Comparison of ENCODE assay signal across 11 mouse cellular contexts in the genomic region with DNA sequence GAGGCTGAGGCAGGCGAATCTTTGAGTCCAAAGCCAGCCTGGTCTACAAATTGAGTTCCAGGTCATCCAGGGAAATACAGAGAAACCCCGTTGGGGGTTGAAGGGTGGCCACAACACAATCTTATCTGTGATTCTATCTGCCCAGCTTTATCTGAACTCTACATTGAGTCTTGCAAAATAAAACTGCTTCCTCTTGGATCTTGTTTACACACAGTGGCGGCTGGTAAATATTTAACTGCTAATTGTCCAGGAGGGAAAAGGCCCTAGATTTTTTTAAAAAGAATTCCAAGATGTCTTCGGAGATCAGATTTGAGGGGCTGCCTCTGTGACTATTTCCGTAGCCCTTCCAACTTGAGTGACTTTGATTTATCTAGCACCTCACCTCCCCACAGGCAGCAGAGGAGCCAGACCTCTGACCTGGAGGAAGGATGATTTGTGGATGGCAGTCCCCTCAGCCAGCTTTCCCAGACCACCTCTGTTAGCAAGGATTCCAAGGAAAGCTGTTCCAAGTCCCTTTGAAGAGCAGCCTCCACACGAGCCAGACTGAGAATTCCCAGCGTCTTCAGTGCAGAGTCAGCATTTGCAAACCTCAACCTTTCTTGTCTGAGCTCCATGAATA. TPM values are rescaled to one million over a fixed set of nuclear protein-coding genes. Genes with fewer than 3 reads are reported as not detected.
DNase-seq lines count a peak whose midpoint lies in the region; ATAC-seq and TF ChIP-seq lines count a peak whose summit lies in the region.
"Had no signal": no experiment of that assay in that cellular context is flagged by ENCODE, and none has a peak within 500 bp of the region (broad histone marks: within the 10 kb centered on the region; RNA-seq: fewer than 3 reads in every experiment).

No protein-coding gene starts in this region.

- no peaks in the 10 kb centered on the region for H3K9me3 ChIP-seq in heart, embryonic 13.5 days
- no peaks in the 10 kb centered on the region for H3K9me3 ChIP-seq in limb, embryonic 15.5 days
- H3K9me3 ChIP-seq: embryonic facial prominence, embryonic 15.5 days had no signal

- no peak for TF ChIP-seq CTCF in thymus, adult 2 months (IDR thresholded peaks at IDR 0.05; ENCODE audit: borderline replicate concordance, control insufficient read depth, extremely low read depth, insufficient read depth, low read length, poor library complexity)

- H3K4me1 ChIP-seq in heart, embryonic 13.5 days, result peaks cover 53% of the 10 kb centered on the region
- peaks cover 62% of the 10 kb centered on the region for H3K4me1 ChIP-seq in thymus, adult 2 months (replicated peaks; ENCODE audit: control insufficient read depth, insufficient read depth, low read length)
- H3K4me1 ChIP-seq in limb, embryonic 15.5 days, result peaks cover 49% of the 10 kb centered on the region

- no peak overlapping the region for H3K9ac ChIP-seq in heart, embryonic 13.5 days
- H3K9ac ChIP-seq in limb, embryonic 15.5 days, result no peak overlapping the region
- H3K9ac ChIP-seq: embryonic facial prominence, embryonic 15.5 days had no signal

- 61% methylated on average over 7 of the region's 7 CpGs for WGBS in heart, embryonic 13.5 days
- WGBS in thymus, adult 2 months, result 50% methylated on average over 7 of the region's 7 CpGs
- 51% methylated on average over 7 of the region's 7 CpGs for WGBS in limb, embryonic 15.5 days

- DNase-seq in heart, adult 9 months (ENCODE audit: low spot score in 2 of 2), result no peak
- DNase-seq in thymus, adult 2 months, result no peak
- DNase-seq in thymus, postnatal 4 days, result no peak
- DNase-seq in left cerebral cortex, postnatal 14 days (ENCODE audit: low spot score in 2 of 2), result no peak
- no peak for DNase-seq in testis, postnatal 14 days (ENCODE audit: low spot score)
- DNase-seq: cerebellum, adult 18-20 months had no signal

- no peak for TF ChIP-seq POLR2A in thymus, adult 2 months (IDR thresholded peaks at IDR 0.05; ENCODE audit: control insufficient read depth, extremely low read depth, insufficient read depth, low read length, poor library complexity)

- no peak overlapping the region for H3K4me2 ChIP-seq in heart, embryonic 13.5 days
- H3K4me2 ChIP-seq in limb, embryonic 15.5 days, result no peak overlapping the region

- no peaks in the 10 kb centered on the region for H3K36me3 ChIP-seq in heart, embryonic 13.5 days
- no peaks in the 10 kb centered on the region; the same call in 1 of the 2 replicates for H3K36me3 ChIP-seq in thymus, adult 2 months (ENCODE audit: control insufficient read depth, insufficient read depth, low read length)
- no peaks in the 10 kb centered on the region for H3K36me3 ChIP-seq in limb, embryonic 15.5 days
- H3K36me3 ChIP-seq: embryonic facial prominence, embryonic 15.5 days had no signal

- no peak for ATAC-seq in heart, embryonic 13.5 days (ENCODE audit: extremely low read depth, insufficient number of reproducible peaks, low FRiP score, low TSS enrichment)
- no peak for ATAC-seq in limb, embryonic 15.5 days (ENCODE audit: insufficient number of reproducible peaks, low FRiP score, low TSS enrichment, low read depth)
- ATAC-seq: Patski had no signal

- H3K27ac ChIP-seq in heart, embryonic 13.5 days (replicated peaks), result 0 out of 2 replicates have a peak overlapping the region, but pooled peaks have one; percentile 1
- peak overlapping the region; percentile 60 for H3K27ac ChIP-seq in thymus, adult 2 months (ENCODE audit: control insufficient read depth, insufficient read depth, low read length)
- H3K27ac ChIP-seq in limb, embryonic 15.5 days, result peak overlapping the region; percentile 60; the same call in 1 of the 2 replicates
- H3K27ac ChIP-seq: embryonic facial prominence, embryonic 15.5 days; macrophage had no signal

- no peak overlapping the region for H3K4me3 ChIP-seq in heart, embryonic 13.5 days
- peak overlapping the region; percentile 65 for H3K4me3 ChIP-seq in thymus, adult 2 months (ENCODE audit: control insufficient read depth, insufficient read depth, low read length)
- H3K4me3 ChIP-seq in limb, embryonic 15.5 days, result no peak overlapping the region
- H3K4me3 ChIP-seq: embryonic facial prominence, embryonic 15.5 days had no signal

- H3K27me3 ChIP-seq in heart, embryonic 13.5 days (replicated peaks), result no peaks in the 10 kb centered on the region
- H3K27me3 ChIP-seq in thymus, adult 2 months (ENCODE audit: control insufficient read depth, insufficient read depth, low read length), result no peaks in the 10 kb centered on the region
- H3K27me3 ChIP-seq in limb, embryonic 15.5 days, result no peaks in the 10 kb centered on the region
- H3K27me3 ChIP-seq: embryonic facial prominence, embryonic 15.5 days; Patski had no signal

- intact Hi-C loops in left cerebral cortex, postnatal 14 days (cut with DNase I), result no loop called here

RNA-seq across cellular contexts. Expression of a gene that starts 25.9 kb away (rescaled TPM):
- 1.7 and 2.3 TPM in 2 replicates for polyA plus RNA-seq in heart, embryonic 13.5 days (2015; fragmentation: Nextera tagmentation; extraction: Ambion mirVana)
- polyA plus RNA-seq in thymus, adult 2 months (2012; rRNA removed), result not detected in 2 replicates
- polyA plus RNA-seq in limb, embryonic 15.5 days (2015; fragmentation: Nextera tagmentation; extraction: Ambion mirVana), result 1.2 and 3.7 TPM in 2 replicates
- total RNA-seq in left cerebral cortex, postnatal 14 days (2021), result 10 to 100 TPM; 16.6 to 17.8 TPM
- polyA plus RNA-seq: Patski had no signal

RNA-seq across cellular contexts. Expression of a gene that starts 39.9 kb away (rescaled TPM):
- 10.1 and 13.3 TPM in 2 replicates for polyA plus RNA-seq in heart, embryonic 13.5 days (2015; fragmentation: Nextera tagmentation; extraction: Ambion mirVana)
- polyA plus RNA-seq in thymus, adult 2 months (2012; rRNA removed), result 5.6 and 6.3 TPM in 2 replicates
- 12.9 and 13.4 TPM in 2 replicates for polyA plus RNA-seq in limb, embryonic 15.5 days (2015; fragmentation: Nextera tagmentation; extraction: Ambion mirVana)
- 10 to 100 TPM; 55.4 to 56.9 TPM for total RNA-seq in left cerebral cortex, postnatal 14 days (2021)

Comparison
In these comparisons a context has a peak if more than half of its experiments do, and no peak if none do; other contexts are left out.
1. H3K27ac ChIP-seq: peak in every context shown above with its lines; median percentile 60 in thymus, adult 2 months; 60 in limb, embryonic 15.5 days; 1 in heart, embryonic 13.5 days.